Mouse (Mus musculus) left cerebral cortex, adult 9 months (tissue): Measurements from ENCODE around the gene Slc39a1.
"Not testable (repeated sequence)": the region's sequence is repeated elsewhere in the genome, so short reads cannot be mapped to it uniquely, and the experiment has no call there.

Experiments
- DNase-seq, 2 experiments: peaks; one replicate each; pipeline ENCODE4 v3.0.0; 2022; ENCODE audit warnings: low spot score in 2 of 2

The Slc39a1 gene

GRCm38 (mm10) chr3:90241669-90242358, 6.2 kb upstream of the Slc39a1 start:
- DNase-seq, result no peak

DNA sequence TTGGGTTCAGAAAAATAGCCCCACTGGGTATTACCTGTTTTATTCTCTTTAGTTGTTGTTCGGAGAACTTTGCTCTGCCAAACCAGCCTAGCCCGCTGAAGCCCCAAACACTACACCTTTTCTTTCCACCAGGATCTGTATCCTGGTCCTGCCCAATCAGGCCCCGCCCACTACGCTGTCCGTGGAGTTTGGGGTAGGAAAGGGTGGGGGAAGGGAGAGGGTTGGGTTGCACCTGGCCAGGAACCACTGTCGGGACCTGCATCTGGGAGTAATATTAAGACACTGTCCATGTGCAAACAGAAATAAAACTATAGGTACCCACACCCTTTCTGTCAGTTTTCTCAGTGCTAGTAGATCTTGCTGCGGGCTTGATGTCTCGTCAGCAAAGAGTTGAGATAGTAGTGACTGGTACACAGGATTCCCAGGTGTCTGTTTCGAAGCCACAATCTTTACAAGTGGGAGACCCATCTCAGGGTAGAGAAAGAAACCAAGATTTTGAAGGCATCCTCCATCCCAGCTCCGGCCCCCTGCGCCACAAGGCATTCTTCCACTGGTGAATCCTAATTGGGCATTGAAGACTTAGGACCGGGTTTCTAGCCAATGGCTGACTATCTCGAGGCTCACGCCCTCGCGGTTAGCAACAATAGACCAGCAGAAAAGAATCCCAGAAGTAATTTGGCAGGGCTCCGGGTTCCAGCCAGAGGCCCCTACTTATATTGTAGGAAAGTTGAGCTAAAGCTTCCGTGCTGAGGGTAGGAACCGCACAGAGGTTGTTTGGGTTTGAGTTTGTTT, 4.8 kb upstream of the Slc39a1 start, which contains the start of gene Creb3l4:
Gene Creb3l4, minus strand, starts transcription at position 529 of the 792 bp plus-strand sequence.
- peak in 1 of 2 experiments; percentile 42 for DNase-seq

DNA sequence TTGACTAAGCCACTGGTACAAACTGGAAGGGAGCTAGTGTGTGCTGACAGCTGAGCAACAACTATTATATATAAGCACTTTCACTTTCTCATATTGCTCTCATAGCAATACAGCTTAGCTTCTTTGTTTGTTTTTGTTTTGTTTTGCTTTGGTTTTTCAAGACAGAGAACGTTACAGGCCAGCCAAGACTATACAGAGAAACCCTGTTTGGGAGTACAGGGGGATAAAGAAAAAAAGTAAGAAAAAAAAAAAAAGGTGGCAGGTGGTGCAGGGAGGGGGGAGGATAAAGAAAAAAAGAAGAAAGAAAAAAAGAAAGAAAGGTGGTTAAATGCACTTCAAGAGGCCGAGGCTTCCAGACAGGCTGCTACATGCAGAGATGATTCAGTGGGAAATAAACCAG, 2.6 kb upstream of the Slc39a1 start:
- DNase-seq, result no peak

GRCm38 (mm10) chr3:90247630-90247959, 377 bp upstream of the Slc39a1 start:
- peak in 1 of 2 experiments; percentile 33 for DNase-seq

DNA sequence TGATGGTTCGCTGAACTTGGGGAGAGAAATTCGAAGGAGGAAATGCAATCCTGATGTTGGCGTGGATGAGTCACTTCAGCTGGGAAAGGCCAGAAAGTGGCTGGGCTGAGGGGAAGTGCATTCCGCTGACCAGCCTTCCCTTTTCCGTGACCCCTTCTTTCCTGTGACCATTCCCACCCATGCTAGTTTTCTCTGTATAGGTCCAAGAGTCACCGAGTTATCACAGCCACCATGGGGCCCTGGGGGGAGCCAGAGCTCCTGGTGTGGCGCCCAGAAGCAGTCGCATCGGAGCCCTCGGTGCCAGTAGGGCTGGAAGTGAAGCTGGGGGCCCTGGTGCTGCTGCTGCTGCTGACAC, 751 bp downstream of the Slc39a1 start:
- no peak for DNase-seq

GRCm38 (mm10) chr3:90250791-90251190, 2.8 kb downstream of the Slc39a1 start:
- no peak for DNase-seq

- not testable (repeated sequence) for DNase-seq
Measured at GRCm38 (mm10) chr3:90251731-90252226, 3.8 kb downstream of the Slc39a1 start.

- DNase-seq, result not testable (repeated sequence)
Measured at GRCm38 (mm10) chr3:90252659-90253058, 4.7 kb downstream of the Slc39a1 start.

GRCm38 (mm10) chr3:90253174-90253573, 5.2 kb downstream of the Slc39a1 start:
- DNase-seq, result not testable (repeated sequence)

DNA sequence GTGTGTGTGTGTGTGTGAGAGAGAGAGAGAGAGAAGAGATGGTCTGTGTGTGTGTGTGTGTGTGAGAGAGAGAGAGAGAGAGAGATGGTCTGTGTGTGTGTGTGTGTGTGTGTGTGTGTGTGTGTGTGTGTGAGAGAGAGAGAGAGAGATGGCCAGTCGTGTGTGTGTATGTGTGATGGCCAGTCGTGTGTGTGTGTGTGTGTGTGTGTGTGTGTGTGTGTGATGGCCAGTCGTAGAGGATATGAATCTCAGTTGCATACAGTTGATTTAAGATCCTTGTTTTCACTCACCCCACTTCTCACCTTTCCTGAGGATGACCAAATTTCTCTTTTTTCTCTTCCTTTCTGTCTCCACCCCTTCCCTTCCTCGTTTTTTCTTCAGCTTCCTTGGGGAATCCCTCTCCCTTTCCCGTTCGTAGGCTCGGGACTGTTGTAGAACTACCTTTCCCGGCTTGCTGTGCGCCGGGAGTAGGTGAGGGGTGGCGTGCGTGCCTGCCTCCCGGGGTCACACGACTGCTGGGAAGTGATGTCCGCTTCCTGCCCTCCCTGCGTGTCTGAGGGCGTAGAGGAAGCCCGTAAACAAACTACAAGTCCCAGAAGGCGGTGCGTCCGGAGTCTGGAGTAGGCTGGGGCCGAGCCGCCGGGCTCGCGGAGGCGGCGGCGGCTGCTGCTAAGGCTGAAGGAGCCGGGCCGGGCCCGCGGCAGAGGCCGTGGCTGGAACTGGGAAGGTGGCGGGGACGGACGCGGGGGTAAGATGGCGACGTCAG, 5.9 kb downstream of the Slc39a1 start, which contains the start of gene Crtc2:
Gene Crtc2, plus strand, starts transcription at position 511 of the 766 bp plus-strand sequence.
- peak; percentile 96 to 98 for DNase-seq

GRCm38 (mm10) chr3:90254419-90255193, 6.6 kb downstream of the Slc39a1 start:
- DNase-seq, result no peak

DNA sequence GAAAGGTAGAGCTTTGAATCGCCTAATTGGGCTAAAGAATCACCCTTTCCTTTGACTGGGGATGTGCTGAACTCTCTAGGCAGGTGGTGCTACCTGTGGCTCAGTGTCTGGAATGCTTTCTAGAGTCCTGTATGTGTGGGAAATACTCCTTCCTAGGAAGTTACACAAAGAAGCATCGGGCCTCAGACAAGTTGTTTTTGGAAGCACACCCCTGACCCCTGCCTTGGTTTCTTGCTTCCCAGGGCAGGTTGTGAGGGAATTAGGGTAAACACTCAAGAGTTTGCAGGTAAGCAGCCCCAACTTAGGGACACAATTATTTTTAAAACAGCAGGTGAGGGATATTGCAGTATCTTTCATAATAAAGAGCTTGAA, 7.2 kb downstream of the Slc39a1 start:
- DNase-seq, result no peak

GRCm38 (mm10) chr3:90255784-90256353, 7.9 kb downstream of the Slc39a1 start:
- DNase-seq, result no peak

DNA sequence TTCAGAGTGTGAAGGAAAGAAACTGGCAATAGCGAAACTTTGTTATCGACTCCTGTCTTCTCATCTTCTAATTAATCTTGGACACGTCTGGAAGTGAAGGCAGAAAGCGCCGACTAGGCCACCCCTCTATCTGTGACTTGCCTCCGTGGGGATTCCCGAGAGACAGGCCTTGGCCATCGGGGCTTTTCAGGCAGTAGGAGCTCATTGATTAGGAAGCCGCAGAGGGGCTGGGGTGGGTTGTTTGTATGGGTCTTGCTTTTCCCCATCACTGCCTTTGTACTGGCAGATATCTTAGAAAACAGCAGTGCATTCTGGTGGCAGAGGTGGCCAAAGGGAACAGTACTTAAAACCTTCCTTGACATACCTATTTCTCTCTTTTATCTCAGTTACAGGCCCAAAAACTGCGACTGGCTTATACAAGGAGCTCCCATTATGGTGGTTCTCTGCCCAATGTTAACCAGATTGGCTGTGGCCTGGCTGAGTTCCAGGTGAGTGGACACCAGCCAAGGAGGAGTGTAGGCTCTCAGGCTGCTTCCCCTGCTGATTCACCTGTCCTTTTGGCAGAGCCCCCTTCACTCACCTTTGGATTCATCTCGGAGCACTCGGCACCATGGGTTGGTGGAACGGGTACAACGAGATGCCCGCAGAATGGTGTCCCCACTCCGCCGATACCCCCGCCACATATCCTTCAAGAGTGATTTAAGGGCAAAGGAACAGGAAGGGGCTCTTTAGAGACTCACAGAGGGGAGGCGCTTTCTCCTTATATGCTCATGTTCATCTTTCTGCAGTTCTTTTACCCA, 9.0 kb downstream of the Slc39a1 start:
- DNase-seq, result no peak

DNA sequence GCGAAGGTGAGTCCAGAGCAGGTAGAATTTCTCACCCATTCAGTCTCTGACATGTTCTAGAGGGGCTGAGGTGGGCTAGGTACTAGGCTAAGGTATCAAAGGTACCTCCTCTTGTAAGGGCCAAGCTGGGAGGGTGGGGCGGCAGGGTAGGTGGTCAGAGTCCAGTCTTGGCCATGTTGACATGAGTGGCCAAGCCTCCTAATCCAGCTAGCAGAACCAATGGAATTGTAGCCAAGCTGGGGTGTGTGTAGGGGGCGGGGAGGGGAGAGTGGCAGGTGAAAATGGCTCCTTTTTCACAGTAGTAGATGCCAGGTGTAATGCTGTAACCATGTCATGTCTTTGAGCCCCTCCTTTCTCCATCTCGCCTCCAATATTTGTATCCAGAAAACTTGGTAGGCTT, 10.5 kb downstream of the Slc39a1 start:
- no peak for DNase-seq

- no peak for DNase-seq
Measured at GRCm38 (mm10) chr3:90263121-90263771, 15.3 kb downstream of the Slc39a1 start.

DNA sequence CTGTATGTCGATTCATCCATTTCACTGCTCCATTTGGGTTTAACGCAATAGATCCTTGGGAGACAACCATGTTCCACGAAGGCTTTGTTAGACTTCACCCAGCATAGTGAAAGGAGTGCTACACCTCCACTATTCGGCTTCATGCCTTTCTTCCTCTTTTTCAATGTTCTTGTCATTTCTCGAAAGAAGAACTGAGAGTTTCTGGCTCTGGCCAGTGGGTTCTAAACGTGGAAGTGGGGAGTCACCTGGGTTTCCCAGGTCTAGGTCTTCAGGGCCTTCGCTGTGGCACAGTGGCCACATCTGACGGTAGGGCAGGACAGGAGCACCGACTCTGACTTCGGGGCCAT, 16.7 kb downstream of the Slc39a1 start:
- DNase-seq, result no peak

- peak; percentile 72 to 88 for DNase-seq
Measured at GRCm38 (mm10) chr3:90265034-90265931, 17.3 kb downstream of the Slc39a1 start, which contains the start of gene Dennd4b. Gene Dennd4b (plus strand): TSS chr3:90265185.
